Mouse (Mus musculus) megakaryocyte, embryonic 14.5 days (primary cell): ENCODE results near the gene Tmem200b. TPM values are rescaled to one million over a fixed set of nuclear protein-coding genes. Genes with fewer than 3 reads are reported as not detected.

Experiments
- H3K27me3 ChIP-seq: replicated peaks from 2 replicates; pipeline ENCODE3; 2012; ENCODE audit warnings: inconsistent platforms
- H3K36me3 ChIP-seq: replicated peaks from 2 replicates; pipeline ENCODE3; 2012; ENCODE audit warnings: low read length, inconsistent platforms, mixed read lengths
- H3K4me1 ChIP-seq: 2 replicates; pipeline ENCODE4 v1.6.1; 2012; ENCODE audit warnings: inconsistent platforms
- H3K4me3 ChIP-seq: replicated peaks from 2 replicates; pipeline ENCODE3; 2012; ENCODE audit warnings: moderate library complexity, mild to moderate bottlenecking, inconsistent platforms
- H3K9me3 ChIP-seq: 2 replicates; pipeline ENCODE4 v1.6.1; 2012; ENCODE audit warnings: inconsistent platforms
- FLI1 ChIP-seq: IDR thresholded peaks from 2 replicates; pipeline ENCODE4 v1.6.1; 2012; ENCODE audit warnings: low read length, inconsistent platforms, mixed read lengths
- GATA1 ChIP-seq: IDR thresholded peaks from 3 replicates; pipeline ENCODE4 v1.6.1; 2012; ENCODE audit warnings: mixed read lengths, low read length, inconsistent platforms, borderline replicate concordance
- polyA plus RNA-seq: library from polyadenylated mRNA; stranded (reverse); fragments of >175 nt; gene quantifications from 2 replicates; pipeline ENCODE4 v1.2.3, GENCODE M21; 2012; ENCODE audit warnings: low replicate concordance; ENCODE audit not compliant: insufficient read depth

Tmem200b gene
- polyA plus RNA-seq, 1 experiment: not detected

GRCm38 (mm10) chr4:131906423-131906822 is 15.1 kb upstream of the Tmem200b start:
- no peak overlapping the region for H3K4me3 ChIP-seq
- H3K27me3 ChIP-seq: peaks cover under 1% of the 10 kb centered on the region
- H3K36me3 ChIP-seq: peaks cover 69% of the 10 kb centered on the region
- H3K4me1 ChIP-seq: peaks cover 26% of the 10 kb centered on the region
- no peak for TF ChIP-seq FLI1
- no peak for TF ChIP-seq GATA1
- H3K9me3 ChIP-seq: peaks cover 6% of the 10 kb centered on the region; the same call in 1 of the 2 replicates

DNA sequence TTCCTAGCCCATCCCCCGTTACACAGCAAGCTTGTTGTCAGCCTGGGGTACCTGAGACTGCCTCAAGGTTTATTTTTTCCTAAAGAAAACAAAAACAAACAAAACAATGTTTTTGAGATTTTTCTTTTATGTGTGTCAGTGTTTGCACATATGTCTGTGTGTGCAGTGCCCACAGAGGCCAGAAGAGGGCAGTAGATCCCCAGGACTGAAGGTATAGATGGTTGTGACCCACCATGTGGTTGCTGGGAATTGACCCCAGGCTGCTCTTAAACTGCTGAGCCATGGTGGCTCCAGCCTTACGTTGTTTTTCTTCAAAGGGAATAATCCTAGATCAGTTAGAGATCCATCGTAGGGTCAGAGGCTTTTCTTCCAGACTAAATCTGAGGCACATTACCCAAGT is 13.7 kb upstream of the Tmem200b start:
- Histone ChIP-seq H3K4me3 (no peak overlapping the region), H3K9me3 (peaks cover 6% of the 10 kb centered on the region; the same call in 1 of the 2 replicates), H3K4me1 (peaks cover 30% of the 10 kb centered on the region), H3K36me3 (peaks cover 58% of the 10 kb centered on the region), H3K27me3 (peaks cover 10% of the 10 kb centered on the region)
- no peak for TF ChIP-seq GATA1
- TF ChIP-seq FLI1: no peak

DNA sequence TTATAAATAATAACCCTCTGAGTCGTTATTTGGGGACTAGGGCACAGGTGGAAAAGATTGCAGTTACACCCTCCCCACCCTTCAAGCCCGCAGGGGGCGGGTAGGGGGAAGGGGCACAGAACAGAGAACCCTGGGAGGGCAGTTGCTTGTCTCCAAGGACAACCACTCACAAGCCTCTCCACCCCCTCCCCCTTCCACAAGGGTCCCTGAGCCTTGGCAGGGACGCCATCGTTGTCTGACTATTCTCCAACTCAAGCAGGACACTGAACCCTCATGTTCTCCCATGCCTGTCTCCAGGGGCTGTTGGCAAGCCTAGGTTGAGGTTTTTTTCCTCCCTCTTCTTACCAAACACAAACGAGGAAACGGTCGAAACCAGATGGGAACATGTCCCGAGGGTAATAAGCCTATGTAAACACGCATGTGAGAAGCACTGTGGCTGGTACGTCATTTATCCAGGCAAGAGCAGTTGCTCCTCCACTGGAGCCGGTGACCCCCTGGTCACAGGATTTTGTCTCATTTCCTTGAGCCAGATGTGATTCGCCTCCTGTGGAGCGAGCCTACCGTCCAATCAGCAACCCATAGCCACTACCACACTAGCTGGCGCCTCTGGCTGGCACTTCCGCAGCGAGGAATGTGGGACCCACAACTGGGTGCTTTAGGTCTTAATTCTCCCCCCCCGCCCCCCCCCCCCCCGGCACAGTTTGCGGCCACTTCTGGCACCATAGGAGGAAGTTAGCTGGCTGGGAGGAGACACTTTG is 11.2 kb upstream of the Tmem200b start:
- peaks cover 46% of the 10 kb centered on the region for H3K36me3 ChIP-seq
- H3K9me3 ChIP-seq: peaks cover 6% of the 10 kb centered on the region; the same call in 1 of the 2 replicates
- peaks cover 32% of the 10 kb centered on the region for H3K27me3 ChIP-seq
- TF ChIP-seq FLI1 (no peak), GATA1 (no peak)
- H3K4me1 ChIP-seq: peaks cover 54% of the 10 kb centered on the region
- peak overlapping the region; percentile 85 for H3K4me3 ChIP-seq

GRCm38 (mm10) chr4:131911521-131911920 is 10.1 kb upstream of the Tmem200b start:
- Histone ChIP-seq H3K27me3 (peaks cover 43% of the 10 kb centered on the region), H3K4me1 (peaks cover 65% of the 10 kb centered on the region), H3K9me3 (peaks cover 6% of the 10 kb centered on the region; the same call in 1 of the 2 replicates), H3K4me3 (no peak overlapping the region), H3K36me3 (peaks cover 36% of the 10 kb centered on the region)
- TF ChIP-seq GATA1: no peak
- TF ChIP-seq FLI1: no peak

DNA sequence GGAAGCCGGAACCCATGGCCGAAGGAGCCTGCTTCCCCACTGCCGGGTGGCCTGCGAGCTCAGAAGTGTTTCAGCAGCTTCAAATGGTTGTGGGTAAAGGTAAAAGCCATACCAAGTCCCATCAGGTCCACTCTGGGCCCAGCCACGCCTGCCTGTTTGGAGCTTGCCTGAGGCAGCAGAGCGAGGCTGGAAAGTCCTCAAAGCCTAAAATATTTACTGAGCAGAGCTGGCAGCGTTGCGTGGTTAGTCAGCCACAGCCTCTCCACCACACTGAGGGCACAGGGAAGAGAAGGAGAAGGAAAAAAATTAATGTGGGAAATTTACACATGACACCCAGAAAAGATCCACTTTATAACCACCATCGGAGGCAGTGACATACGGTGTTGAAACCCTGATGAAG is 8.0 kb upstream of the Tmem200b start:
- Histone ChIP-seq H3K27me3 (peaks cover 60% of the 10 kb centered on the region), H3K36me3 (peaks cover 23% of the 10 kb centered on the region), H3K4me1 (peaks cover 73% of the 10 kb centered on the region), H3K4me3 (no peak overlapping the region), H3K9me3 (no peaks in the 10 kb centered on the region)
- TF ChIP-seq GATA1 (no peak), FLI1 (no peak)

DNA sequence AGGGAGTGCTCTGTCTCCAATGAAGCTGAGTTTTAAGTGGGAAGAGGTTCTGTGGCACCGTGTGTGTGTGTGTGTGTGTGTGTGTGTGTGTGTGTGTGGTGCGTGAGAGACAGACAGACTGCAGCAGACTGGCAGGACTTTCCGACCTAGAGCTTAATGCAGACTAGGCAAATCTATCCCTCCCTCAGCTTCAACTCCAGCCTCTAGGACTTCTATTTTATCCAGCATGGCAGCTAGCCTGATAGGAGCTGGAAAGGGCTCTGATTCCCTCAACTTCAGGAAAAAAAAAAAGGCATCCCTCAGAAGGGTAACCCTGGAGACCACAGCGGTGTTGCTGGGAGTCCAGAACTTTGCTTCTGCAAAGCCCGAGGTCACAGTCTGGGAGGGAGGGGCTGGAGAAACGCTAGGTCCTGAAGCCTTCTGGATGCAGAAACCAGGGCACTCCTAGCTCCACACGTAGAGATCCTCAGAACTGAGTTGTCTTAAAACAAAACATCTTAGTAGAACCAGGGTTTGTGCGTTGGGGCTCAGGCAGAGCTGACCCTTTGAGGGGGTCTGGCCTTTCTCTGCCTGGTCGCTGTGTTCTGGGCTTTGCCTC is 7.4 kb upstream of the Tmem200b start:
- no peaks in the 10 kb centered on the region for H3K9me3 ChIP-seq
- H3K27me3 ChIP-seq: peaks cover 66% of the 10 kb centered on the region
- peaks cover 24% of the 10 kb centered on the region for H3K36me3 ChIP-seq
- H3K4me3 ChIP-seq: no peak overlapping the region
- no peak for TF ChIP-seq FLI1
- TF ChIP-seq GATA1: no peak
- peaks cover 80% of the 10 kb centered on the region for H3K4me1 ChIP-seq

DNA sequence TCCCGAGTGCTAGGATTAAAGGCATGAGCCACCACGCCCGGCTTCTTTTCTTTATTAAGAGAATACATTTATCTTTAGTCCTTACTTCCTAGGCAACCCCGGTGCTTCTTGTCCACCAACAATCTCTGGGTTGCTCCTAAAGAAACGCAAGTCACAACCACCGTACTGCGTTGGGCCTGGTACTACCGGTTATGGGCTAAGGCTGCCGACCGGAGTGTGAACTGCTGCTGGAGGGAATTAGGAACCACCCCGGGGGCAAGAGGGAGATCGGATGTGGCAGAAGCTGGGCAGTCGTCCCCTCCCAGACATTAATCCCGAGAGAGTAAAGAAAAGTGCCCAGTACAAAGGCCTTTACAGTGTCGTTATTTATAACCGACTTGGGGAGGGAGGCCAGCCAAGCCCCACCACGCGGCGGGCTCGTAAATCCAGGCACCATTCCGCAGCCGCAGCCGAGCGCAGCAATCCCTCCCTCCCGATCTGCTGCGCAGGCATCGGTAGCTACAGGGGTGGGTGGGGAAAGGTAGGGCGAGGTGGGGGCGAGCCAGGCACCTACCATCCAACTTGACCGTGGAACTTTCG is 6.6 kb upstream of the Tmem200b start:
- Histone ChIP-seq H3K4me3 (peak overlapping the region; percentile 80), H3K36me3 (peaks cover 30% of the 10 kb centered on the region), H3K27me3 (peaks cover 75% of the 10 kb centered on the region), H3K9me3 (no peaks in the 10 kb centered on the region), H3K4me1 (peaks cover 83% of the 10 kb centered on the region)
- TF ChIP-seq FLI1: no peak
- TF ChIP-seq GATA1: no peak

DNA sequence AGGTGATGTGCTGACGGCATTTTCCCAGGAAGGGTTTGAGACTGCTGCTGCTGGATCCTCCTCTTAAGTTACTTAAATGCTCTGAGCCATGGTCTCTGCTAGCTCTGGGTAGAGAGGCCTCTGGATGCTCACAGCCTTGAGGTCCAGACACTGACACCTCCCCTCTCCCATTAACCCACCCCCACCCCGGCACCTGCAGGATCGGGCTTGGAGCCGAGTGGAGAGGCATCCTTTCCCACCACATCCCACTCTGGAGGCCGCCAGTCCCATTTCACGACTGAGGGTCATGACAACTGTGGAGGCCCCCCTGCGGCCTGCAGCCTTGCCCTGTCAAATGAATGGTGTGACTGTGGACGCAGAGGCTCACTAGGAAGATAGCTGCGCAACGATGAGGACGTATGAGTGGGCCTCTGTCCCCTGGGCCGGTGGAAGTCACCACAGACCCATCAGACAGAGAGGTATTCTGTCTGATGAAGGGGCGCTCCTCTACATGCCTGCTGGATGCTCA is 5.7 kb upstream of the Tmem200b start:
- Histone ChIP-seq H3K4me3 (peak overlapping the region; percentile 78), H3K4me1 (peaks cover 79% of the 10 kb centered on the region), H3K9me3 (no peaks in the 10 kb centered on the region), H3K27me3 (peaks cover 84% of the 10 kb centered on the region), H3K36me3 (peaks cover 34% of the 10 kb centered on the region)
- TF ChIP-seq GATA1: no peak
- TF ChIP-seq FLI1: no peak

DNA sequence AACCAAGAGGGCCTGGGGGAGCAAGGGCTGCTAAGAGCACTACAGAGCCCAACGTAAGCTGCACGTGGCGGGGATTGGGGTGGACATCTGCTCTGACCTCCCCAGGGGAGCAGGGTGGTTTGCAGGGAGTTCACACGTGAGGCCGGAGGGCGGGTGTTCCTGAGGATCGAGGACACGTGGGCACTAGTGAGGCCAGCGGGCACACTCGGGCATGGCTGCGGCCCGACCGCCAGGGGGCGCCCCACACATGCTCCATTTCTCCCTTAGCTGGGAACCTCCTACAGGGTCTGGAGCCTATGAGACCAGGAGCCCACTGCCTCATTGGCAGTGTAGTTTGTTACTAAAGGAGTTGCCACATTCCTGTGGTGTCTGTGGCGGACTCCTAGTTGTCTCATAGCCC is 5.1 kb upstream of the Tmem200b start:
- H3K9me3 ChIP-seq: no peaks in the 10 kb centered on the region
- H3K4me3 ChIP-seq: peak overlapping the region; percentile 78
- H3K36me3 ChIP-seq: peaks cover 37% of the 10 kb centered on the region
- TF ChIP-seq FLI1: no peak
- TF ChIP-seq GATA1: no peak
- peaks cover 77% of the 10 kb centered on the region for H3K4me1 ChIP-seq
- peaks cover 89% of the 10 kb centered on the region for H3K27me3 ChIP-seq

- TF ChIP-seq FLI1 (no peak), GATA1 (no peak)
- Histone ChIP-seq H3K9me3 (no peaks in the 10 kb centered on the region), H3K27me3 (peaks cover 92% of the 10 kb centered on the region), H3K4me1 (peaks cover 77% of the 10 kb centered on the region), H3K4me3 (no peak overlapping the region), H3K36me3 (peaks cover 40% of the 10 kb centered on the region)
Measured at GRCm38 (mm10) chr4:131917010-131917555, 4.5 kb upstream of the Tmem200b start.
